Mouse (Mus musculus): ENCODE measurements around the gene B9d2. TPM values are rescaled to one million over a fixed set of nuclear protein-coding genes. Genes with fewer than 3 reads are reported as not detected.
A peak's percentile ranks its signal among the peaks of the same experiment; 100 is the strongest.

Gene B9d2
- polyA plus RNA-seq, 1 experiment from 2014 or later, result 41.3 TPM

DNA sequence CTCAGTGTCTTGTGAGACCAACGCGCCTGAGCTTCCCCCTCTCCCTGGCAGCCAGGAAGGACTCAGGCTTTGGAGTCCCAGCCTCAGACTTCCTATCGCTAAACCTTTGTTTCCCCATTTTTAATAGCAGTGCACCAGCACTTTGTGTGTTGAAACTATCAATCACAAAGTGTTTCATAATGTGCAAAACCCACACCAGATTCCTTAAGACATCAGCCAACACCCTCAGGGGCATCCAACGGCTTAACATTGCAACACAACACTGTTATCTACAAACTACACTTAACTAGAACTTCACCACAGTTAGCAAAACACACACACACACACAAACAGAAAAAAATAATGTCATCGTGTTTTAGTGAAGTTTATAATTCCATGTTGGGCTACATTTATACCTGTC is 30.7 kb upstream of the B9d2 start:
- no peaks in the 10 kb centered on the region for H3K4me1 ChIP-seq (replicated peaks; ENCODE audit: control insufficient read depth, insufficient read depth, low read length)
- H3K4me2 ChIP-seq (ENCODE audit: low read length), result no peak overlapping the region
- no peak for ATAC-seq
- H3K27ac ChIP-seq (ENCODE audit: low read length), result no peak overlapping the region
- no peak overlapping the region for H3K4me3 ChIP-seq (replicated peaks; ENCODE audit: low read length)
- peaks cover 3% of the 10 kb centered on the region; the same call in 1 of the 2 replicates for H3K36me3 ChIP-seq (ENCODE audit: control insufficient read depth, insufficient read depth)
- no peaks in the 10 kb centered on the region for H3K27me3 ChIP-seq (replicated peaks; ENCODE audit: control insufficient read depth, insufficient read depth, low read length)
- 85% methylated on average over 5 of the region's 5 CpGs for WGBS
- no peak overlapping the region for H3K9ac ChIP-seq (replicated peaks; ENCODE audit: low read depth, low read length)
- H3K9me3 ChIP-seq (ENCODE audit: control insufficient read depth, low read length), result no peaks in the 10 kb centered on the region

DNA sequence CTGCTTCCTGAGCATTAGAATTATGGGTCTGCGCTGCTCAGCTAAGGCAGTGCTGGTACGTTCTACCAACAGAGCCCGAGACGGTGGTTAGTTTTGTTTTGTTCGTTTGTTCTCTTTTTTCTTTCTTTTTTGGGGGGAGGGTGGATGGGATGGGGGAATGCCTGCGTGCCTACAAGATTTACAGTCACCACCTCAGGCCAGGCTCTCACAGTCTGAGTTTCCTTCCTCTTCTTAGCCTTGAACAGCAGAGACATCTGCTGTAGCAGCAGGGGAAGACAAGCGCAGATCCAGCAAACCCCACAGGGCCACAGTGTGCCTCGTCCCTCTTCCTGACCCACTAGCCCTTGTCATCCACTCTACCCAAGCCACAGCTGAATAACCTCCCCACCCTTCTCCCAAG is 29.3 kb upstream of the B9d2 start:
- Histone ChIP-seq H3K4me3 (replicated peaks; ENCODE audit: low read length) (no peak overlapping the region), H3K9ac (replicated peaks; ENCODE audit: low read depth, low read length) (no peak overlapping the region), H3K4me2 (ENCODE audit: low read length) (no peak overlapping the region), H3K36me3 (ENCODE audit: control insufficient read depth, insufficient read depth) (no peaks in the 10 kb centered on the region), H3K4me1 (replicated peaks; ENCODE audit: control insufficient read depth, insufficient read depth, low read length) (0 out of 2 replicates have a peak, but pooled peaks cover under 1% of the 10 kb centered on the region), H3K27me3 (replicated peaks; ENCODE audit: control insufficient read depth, insufficient read depth, low read length) (no peaks in the 10 kb centered on the region), H3K9me3 (ENCODE audit: control insufficient read depth, low read length) (no peaks in the 10 kb centered on the region), H3K27ac (ENCODE audit: low read length) (no peak overlapping the region)
- ATAC-seq, result no peak
- WGBS, result 91% methylated on average over 8 of the region's 8 CpGs

DNA sequence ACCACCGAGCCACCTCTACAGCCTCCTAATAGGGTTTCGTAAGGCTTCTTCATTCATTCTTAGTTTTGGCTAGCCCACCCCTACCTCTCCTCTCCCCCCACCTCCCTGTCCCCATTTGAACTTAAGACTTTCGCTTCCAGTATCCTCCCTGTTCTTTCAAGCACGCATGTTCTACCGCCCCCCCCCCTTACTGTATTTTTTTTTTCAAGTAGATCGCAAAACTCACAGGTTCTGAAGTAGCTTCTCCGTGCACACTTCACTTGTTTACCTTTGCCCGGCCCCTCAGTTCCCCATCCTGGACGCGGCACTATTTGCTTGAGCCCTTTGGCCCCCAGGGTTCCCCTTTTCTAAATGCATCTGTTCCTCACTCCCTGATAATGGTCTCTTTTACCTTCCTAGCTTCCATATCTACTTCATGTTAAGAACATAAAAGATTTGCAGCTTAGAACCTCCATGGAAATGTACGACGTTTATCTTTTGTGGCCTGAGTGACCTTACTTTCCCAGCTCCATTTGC is 28.3 kb upstream of the B9d2 start:
- ATAC-seq, result no peak
- H3K4me1 ChIP-seq (replicated peaks; ENCODE audit: control insufficient read depth, insufficient read depth, low read length), result peaks cover 8% of the 10 kb centered on the region
- no peaks in the 10 kb centered on the region for H3K27me3 ChIP-seq (replicated peaks; ENCODE audit: control insufficient read depth, insufficient read depth, low read length)
- 92% methylated on average over 12 of the region's 12 CpGs for WGBS
- no peak overlapping the region for H3K4me3 ChIP-seq (replicated peaks; ENCODE audit: low read length)
- H3K9me3 ChIP-seq (ENCODE audit: control insufficient read depth, low read length), result no peaks in the 10 kb centered on the region
- H3K9ac ChIP-seq (replicated peaks; ENCODE audit: low read depth, low read length), result no peak overlapping the region
- H3K27ac ChIP-seq (ENCODE audit: low read length), result no peak overlapping the region
- H3K36me3 ChIP-seq (ENCODE audit: control insufficient read depth, insufficient read depth), result no peaks in the 10 kb centered on the region
- no peak overlapping the region for H3K4me2 ChIP-seq (ENCODE audit: low read length)

DNA sequence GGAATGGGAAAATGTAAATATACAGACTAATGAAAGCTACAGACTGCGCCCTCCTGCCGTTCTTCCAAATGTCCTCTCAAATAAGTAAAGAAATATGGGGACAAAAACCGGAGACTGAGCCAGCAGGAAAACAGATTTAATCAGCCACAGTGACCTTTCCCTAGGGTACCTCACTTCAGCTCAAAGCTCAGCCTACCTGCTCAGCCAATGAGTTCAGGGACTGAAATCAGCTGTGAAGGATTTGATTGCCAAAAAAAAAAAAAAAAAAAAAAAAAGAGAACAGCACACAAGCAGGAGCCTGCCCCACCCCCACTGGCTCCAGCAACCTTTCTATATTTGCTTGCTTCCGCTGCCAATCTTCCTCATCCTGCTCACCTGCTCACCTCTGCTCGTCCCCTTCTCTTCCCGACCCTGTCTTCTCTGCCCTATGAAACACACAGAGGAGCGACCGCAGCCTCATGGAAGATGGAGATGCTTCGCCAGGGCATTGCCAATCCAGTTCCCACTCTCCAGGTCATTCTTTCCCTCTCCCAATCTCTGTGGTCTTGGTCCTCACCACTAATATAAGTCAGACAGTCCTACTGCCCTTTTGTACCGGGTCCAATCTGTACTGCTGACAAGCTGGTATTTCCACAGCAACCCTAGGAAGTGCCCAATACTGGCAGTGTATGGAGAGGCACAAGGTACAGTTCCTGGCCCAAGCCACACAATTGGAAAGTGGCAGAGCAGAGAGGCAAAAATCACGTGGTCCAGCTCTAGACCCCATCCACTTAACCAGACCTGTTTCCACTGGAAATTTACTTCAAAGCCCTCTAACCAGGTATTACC is 24.8 kb upstream of the B9d2 start:
- WGBS, result 82% methylated on average over 11 of the region's 11 CpGs
- Histone ChIP-seq H3K4me2 (ENCODE audit: low read length) (no peak overlapping the region), H3K4me1 (replicated peaks; ENCODE audit: control insufficient read depth, insufficient read depth, low read length) (peaks cover 24% of the 10 kb centered on the region), H3K9me3 (ENCODE audit: control insufficient read depth, low read length) (no peaks in the 10 kb centered on the region), H3K27ac (ENCODE audit: low read length) (no peak overlapping the region), H3K36me3 (ENCODE audit: control insufficient read depth, insufficient read depth) (no peaks in the 10 kb centered on the region), H3K27me3 (replicated peaks; ENCODE audit: control insufficient read depth, insufficient read depth, low read length) (no peaks in the 10 kb centered on the region), H3K4me3 (replicated peaks; ENCODE audit: low read length) (no peak overlapping the region), H3K9ac (replicated peaks; ENCODE audit: low read depth, low read length) (no peak overlapping the region)
- ATAC-seq, result no peak

DNA sequence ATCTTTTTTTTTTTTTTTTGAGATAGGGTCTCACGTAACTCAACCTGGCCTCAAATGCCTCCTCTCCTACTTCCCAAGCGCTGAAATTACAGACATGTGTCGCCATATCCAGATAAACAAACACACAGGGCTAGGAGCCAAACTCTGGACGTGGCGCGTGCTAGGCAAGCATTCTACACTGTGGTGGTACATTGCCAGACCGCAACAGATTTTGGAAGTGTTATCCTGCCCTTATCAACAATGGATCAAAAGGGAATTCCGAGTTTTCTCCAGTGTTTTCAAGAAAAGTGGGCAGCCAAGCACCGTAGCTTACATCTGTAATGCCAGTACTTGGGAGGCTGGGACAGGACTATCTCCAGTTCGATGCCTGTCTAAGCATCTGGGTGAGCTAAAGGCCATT is 22.8 kb upstream of the B9d2 start:
- no peak for ATAC-seq
- peaks cover 24% of the 10 kb centered on the region for H3K4me1 ChIP-seq (replicated peaks; ENCODE audit: control insufficient read depth, insufficient read depth, low read length)
- WGBS, result 36% methylated on average over 10 of the region's 10 CpGs
- H3K36me3 ChIP-seq (ENCODE audit: control insufficient read depth, insufficient read depth), result no peaks in the 10 kb centered on the region
- H3K4me3 ChIP-seq (replicated peaks; ENCODE audit: low read length), result peak overlapping the region; percentile 68
- no peaks in the 10 kb centered on the region for H3K9me3 ChIP-seq (ENCODE audit: control insufficient read depth, low read length)
- no peak overlapping the region for H3K27ac ChIP-seq (ENCODE audit: low read length)
- peak overlapping the region; percentile 60 for H3K9ac ChIP-seq (replicated peaks; ENCODE audit: low read depth, low read length)
- H3K27me3 ChIP-seq (replicated peaks; ENCODE audit: control insufficient read depth, insufficient read depth, low read length), result no peaks in the 10 kb centered on the region
- H3K4me2 ChIP-seq (ENCODE audit: low read length), result peak overlapping the region; percentile 96

DNA sequence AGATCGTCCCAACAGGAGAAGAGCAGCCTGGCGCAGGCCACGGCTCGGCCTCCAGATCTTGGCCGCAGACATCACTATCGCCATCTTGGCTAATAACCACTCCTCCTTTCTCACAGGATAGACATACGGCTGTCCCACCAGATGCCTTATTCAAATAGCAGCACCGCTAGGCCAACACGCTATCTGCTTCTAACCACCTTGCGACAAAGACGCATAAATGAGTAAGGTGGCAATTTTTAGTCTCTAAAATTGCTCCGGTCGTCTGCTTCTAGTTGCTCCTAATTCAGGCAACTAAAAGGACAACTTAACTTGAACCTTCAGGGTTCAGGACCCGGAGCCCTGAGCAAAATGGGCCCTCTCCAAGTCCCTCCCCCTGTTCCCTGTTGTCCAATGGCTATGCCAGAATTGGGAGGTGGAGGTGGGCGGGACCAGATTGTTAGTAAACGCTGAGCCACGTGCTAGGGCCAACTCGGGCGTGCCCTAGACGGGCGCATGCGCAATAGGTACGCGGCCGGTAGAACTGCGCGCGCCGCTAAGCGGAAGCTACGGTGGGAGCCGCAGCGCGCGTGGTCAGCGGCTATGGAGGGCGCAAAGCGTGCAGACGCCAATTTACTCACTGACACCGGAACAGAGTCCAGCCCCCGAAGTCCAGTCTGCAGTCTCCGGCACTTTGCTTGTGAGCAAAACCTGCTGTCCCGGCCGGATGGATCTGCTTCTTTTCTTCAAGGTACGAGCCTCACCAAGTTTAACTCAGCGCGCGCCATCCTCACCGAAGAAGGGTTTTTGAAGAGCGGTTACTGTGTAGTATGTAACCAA is 21.7 kb upstream of the B9d2 start, which contains the start of the genes Bckdha and Exosc5:
Bckdha (minus strand) TSS at position 325 of the 816 bp plus-strand sequence.
Exosc5 (plus strand) TSS at position 508 of the 816 bp plus-strand sequence.
- Histone ChIP-seq H3K27ac (ENCODE audit: low read length) (peak within 1 kb of the TSS; percentile 83), H3K9me3 (ENCODE audit: control insufficient read depth, low read length) (no peaks in the 10 kb centered on the region), H3K36me3 (ENCODE audit: control insufficient read depth, insufficient read depth) (0 out of 2 replicates have a peak, but pooled peaks cover 2% of the 10 kb centered on the region), H3K4me1 (replicated peaks; ENCODE audit: control insufficient read depth, insufficient read depth, low read length) (peaks cover 24% of the 10 kb centered on the region), H3K4me3 (replicated peaks; ENCODE audit: low read length) (peak within 1 kb of the TSS; percentile 68), H3K4me2 (ENCODE audit: low read length) (peak within 1 kb of the TSS; percentile 96), H3K27me3 (replicated peaks; ENCODE audit: control insufficient read depth, insufficient read depth, low read length) (no peaks in the 10 kb centered on the region), H3K9ac (replicated peaks; ENCODE audit: low read depth, low read length) (peak within 1 kb of the TSS; percentile 61)
- under 1% methylated on average over 50 of the region's 50 CpGs for WGBS
- ATAC-seq, result peak; percentile 98

DNA sequence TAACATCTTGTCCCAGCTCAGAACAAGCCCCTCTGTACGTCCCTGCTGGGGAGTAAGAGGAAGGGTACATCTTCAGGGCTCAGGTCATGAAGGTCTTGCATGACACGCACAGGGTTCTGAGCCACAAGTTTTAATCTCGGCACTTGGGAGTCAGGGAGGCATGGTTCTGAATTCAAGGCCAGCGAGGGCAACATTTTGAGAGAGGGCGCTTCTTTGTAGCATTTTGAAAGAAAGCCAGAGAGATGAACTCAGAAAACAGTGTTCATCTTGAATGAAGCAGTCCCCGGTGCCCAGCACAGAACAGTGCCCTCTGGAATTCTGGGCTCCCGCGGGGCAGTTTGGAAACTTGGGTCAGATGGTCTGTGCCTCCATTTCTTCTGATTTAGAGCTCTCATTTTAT is 14.2 kb upstream of the B9d2 start:
- H3K4me1 ChIP-seq (replicated peaks; ENCODE audit: control insufficient read depth, insufficient read depth, low read length), result no peaks in the 10 kb centered on the region; the same call in 1 of the 2 replicates
- no peak overlapping the region for H3K4me3 ChIP-seq (replicated peaks; ENCODE audit: low read length)
- no peak overlapping the region for H3K9ac ChIP-seq (replicated peaks; ENCODE audit: low read depth, low read length)
- no peaks in the 10 kb centered on the region for H3K9me3 ChIP-seq (ENCODE audit: control insufficient read depth, low read length)
- no peaks in the 10 kb centered on the region for H3K27me3 ChIP-seq (replicated peaks; ENCODE audit: control insufficient read depth, insufficient read depth, low read length)
- WGBS, result 97% methylated on average over 8 of the region's 8 CpGs
- H3K27ac ChIP-seq (ENCODE audit: low read length), result no peak overlapping the region
- no peak for ATAC-seq
- H3K4me2 ChIP-seq (ENCODE audit: low read length), result no peak overlapping the region
- peaks cover 5% of the 10 kb centered on the region; the same call in 1 of the 2 replicates for H3K36me3 ChIP-seq (ENCODE audit: control insufficient read depth, insufficient read depth)

DNA sequence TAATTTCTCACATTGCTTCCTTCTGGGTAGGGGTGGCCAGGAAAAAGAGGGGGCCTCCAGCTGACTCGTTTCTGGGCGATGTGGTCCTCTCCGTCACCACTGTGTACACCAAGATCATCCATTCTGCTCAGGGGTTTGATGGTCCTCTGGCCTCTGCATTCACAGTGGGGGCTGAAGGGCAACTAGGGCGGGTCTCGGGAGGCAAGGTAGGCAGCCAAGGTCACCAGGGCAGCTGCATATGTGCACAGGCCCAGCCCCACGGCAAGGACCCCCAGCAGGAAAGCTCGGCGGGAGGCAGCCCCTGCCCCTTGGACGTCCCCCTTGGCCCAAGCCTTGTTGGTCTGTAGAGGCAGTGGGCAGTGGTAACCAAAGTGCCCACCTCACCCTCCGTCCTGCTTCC is 11.4 kb upstream of the B9d2 start:
- WGBS, result 90% methylated on average over 10 of the region's 10 CpGs
- no peak overlapping the region for H3K27ac ChIP-seq (ENCODE audit: low read length)
- peaks cover 9% of the 10 kb centered on the region for H3K27me3 ChIP-seq (replicated peaks; ENCODE audit: control insufficient read depth, insufficient read depth, low read length)
- no peak overlapping the region for H3K4me3 ChIP-seq (replicated peaks; ENCODE audit: low read length)
- ATAC-seq, result no peak
- no peaks in the 10 kb centered on the region for H3K9me3 ChIP-seq (ENCODE audit: control insufficient read depth, low read length)
- no peak overlapping the region for H3K9ac ChIP-seq (replicated peaks; ENCODE audit: low read depth, low read length)
- H3K36me3 ChIP-seq (ENCODE audit: control insufficient read depth, insufficient read depth), result peaks cover 3% of the 10 kb centered on the region; the same call in 1 of the 2 replicates
- H3K4me1 ChIP-seq (replicated peaks; ENCODE audit: control insufficient read depth, insufficient read depth, low read length), result no peaks in the 10 kb centered on the region
- no peak overlapping the region for H3K4me2 ChIP-seq (ENCODE audit: low read length)

DNA sequence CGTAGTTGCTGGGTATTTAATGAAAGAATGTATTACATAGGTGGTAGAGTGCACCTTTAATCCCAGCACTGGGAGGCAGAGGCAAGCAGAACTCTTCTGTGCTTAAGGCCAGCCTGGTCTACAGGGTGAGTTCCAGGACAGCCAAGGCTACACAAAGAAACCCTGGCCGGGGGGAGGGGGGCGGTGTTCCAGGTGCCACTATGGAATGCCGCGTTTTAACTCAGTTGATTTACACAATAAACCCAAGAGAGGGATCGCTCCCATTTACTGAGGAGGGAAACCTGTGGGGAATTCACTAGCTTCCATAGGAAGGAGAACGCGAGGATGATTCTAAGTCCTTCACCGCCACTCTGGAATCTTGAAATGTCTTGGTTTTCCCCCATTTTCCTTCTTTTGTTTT is 10.9 kb upstream of the B9d2 start:
- 82% methylated on average over 9 of the region's 9 CpGs for WGBS

More for the DNA sequence above, 10.9 kb upstream of the B9d2 start:
- Histone ChIP-seq H3K4me3 (replicated peaks; ENCODE audit: low read length) (no peak overlapping the region), H3K36me3 (ENCODE audit: control insufficient read depth, insufficient read depth) (0 out of 2 replicates have a peak, but pooled peaks cover 3% of the 10 kb centered on the region), H3K9ac (replicated peaks; ENCODE audit: low read depth, low read length) (no peak overlapping the region), H3K4me2 (ENCODE audit: low read length) (no peak overlapping the region), H3K27me3 (replicated peaks; ENCODE audit: control insufficient read depth, insufficient read depth, low read length) (peaks cover 12% of the 10 kb centered on the region), H3K9me3 (ENCODE audit: control insufficient read depth, low read length) (no peaks in the 10 kb centered on the region), H3K27ac (ENCODE audit: low read length) (no peak overlapping the region), H3K4me1 (replicated peaks; ENCODE audit: control insufficient read depth, insufficient read depth, low read length) (peaks cover 2% of the 10 kb centered on the region)
- ATAC-seq, result no peak
